Mouse (Mus musculus) adipose tissue, adult 10 weeks (tissue): Measurements from ENCODE around the gene Gm10112. TPM values are rescaled to one million over a fixed set of nuclear protein-coding genes. Genes with fewer than 3 reads are reported as not detected.

Experiments
- polyA plus RNA-seq: library from polyadenylated mRNA; stranded (reverse); fragments of 350-450 nt; fragmentation: Illumina TruSeq; extraction: RNeasy Lipid Tissue Mini Kit (QIAGEN cat#74804); gene quantifications from one replicate; pipeline ENCODE4 v1.2.3, GENCODE M21; 2014; ENCODE audit warnings: low read depth, low replicate concordance

Gene Gm10112
- polyA plus RNA-seq: not detected

DNA sequence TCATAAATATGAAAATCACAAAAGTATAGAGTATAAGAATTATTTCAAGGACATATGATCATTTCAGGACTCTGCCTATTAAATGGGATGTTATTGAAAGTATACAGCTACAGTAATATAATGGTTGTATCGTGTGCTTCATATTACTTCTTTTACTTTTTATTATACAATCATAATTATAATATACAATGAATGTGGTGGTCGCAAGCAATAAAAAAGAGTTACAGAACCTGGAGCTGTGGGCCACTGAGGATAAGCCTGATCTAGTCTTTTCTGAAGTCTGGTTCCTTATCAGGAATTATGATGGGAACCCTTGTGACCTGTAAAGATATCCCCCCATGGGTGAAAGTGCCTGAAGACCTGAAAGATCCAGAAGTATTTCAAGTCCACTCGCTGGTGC lies at the start of gene Gm10112:
Gene Gm10112, plus strand, starts transcription at position 301 of the 400 bp plus-strand sequence.

Other genes starting within 250 kb of the Gm10112 start
- gene Cylc1, start 57.9 kb upstream of the Gm10112 start, polyA plus RNA-seq: 0.74 TPM